Mouse (Mus musculus) cerebellum, postnatal 14 days (tissue): ENCODE data around the gene Wwox.

Source experiments
- DNase-seq, 2 experiments: peaks; one replicate each; pipeline ENCODE4 v3.0.0; 2021; ENCODE audit warnings: mixed read lengths in 2 of 2

The Wwox gene

DNA sequence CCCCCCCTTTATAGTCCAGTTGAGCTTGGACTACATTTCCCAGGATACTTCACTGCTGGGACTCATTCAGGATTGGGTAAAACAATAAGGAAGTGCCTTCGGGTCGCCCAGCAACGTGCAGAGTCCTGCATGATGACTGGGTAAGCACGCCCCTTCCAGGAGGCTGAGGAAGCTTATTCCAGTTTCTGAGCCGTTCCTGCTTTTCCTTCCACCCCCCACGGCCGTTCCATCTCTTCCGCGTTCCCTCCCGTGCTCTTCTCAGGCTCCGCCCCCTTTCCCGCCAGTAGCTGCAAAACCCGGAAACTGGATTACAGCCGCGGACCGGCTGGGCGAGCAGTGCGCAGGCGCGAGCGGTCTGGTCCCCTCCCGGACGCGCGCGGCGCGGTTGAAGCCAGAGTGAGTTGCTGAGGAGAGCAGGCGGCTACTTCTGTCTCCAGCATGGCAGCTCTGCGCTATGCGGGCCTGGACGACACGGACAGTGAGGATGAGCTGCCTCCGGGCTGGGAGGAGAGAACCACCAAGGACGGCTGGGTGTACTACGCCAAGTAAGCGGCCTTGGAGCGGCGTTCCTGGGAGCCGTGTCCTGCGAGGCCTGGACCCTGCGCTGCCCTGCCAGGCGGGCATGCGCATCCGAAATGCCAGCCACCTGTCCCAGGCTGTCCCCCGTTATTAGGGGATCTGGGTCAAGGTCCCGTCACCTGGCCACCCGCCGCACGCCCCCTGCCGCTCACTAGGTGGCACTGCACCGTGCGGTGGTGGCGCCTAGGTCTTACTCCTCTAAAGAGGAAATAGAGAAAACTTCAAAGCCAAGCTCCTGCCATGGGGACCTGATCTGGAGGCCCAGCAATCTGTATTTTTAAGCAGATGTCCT is at the start of gene Wwox:
Gene Wwox, plus strand, starts transcription at position 322 of the 871 bp plus-strand sequence.
- DNase-seq, result peak; percentile 100

GRCm38 (mm10) chr8:114390465-114391254 is 48.8 kb upstream of the Wwox start:
- DNase-seq, result no peak

DNA sequence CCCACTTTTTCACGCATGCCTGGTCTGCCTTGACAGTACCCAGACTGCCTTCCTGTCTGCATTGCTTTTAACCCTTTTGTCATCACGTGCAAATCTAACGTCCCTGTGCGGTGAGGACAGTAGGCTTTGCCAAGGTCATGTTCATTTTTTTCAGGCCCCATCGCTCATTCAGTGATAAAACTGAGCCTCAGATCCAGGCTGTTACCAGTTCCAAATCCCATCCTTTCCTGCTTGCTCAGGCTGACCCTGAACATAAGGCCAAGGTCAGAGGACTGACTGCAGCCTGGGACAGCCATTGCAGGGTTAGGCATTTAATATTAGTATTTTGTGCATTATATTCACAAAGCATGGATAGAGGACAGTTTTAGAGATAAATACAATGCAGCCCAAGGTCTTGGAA is 41.1 kb upstream of the Wwox start:
- DNase-seq, result no peak

DNA sequence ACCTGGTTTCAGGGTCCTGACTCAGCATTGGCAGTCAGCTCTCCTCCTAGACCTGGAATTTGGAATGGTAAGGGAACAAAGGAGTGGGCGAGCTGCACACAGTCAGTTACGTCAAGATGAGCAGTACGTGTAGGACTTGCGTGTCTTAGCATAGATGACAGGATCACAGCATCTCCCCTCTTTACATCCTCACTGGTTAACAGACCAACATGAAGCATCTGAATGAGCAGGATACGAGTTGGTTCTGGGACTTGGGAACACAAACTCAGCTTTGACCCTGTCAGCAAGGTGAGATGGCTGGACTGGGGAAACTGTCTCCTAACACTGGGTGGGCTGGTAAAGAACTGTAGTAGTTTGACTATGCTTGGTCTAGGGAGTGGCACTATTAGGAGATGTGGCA is 40.2 kb upstream of the Wwox start:
- DNase-seq, result no peak

DNA sequence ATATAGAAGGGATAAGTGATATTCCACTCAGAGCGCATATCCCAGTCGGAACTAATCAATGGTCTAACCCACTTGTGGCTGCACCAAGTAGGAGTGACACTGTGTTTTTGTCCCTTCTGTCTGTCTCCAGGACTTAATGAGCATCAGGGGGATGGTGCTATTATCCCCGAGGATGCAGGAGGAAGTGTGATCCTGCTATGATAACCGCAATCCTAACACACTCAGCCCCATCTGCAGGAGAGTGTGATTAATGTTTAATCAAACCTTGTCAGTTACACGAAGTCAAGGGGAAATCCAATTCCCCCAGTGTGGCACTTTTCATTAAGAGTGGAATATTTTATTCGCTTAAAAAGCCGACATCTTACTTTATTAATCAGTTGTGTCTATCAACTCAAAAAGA is 37.8 kb upstream of the Wwox start:
- no peak for DNase-seq

- DNase-seq, result no peak
These were observed 28.0 kb upstream of the Wwox start for GRCm38 (mm10) chr8:114411421-114411820.

- DNase-seq, result peak in 1 of 2 experiments; percentile 17
These were observed 21.7 kb upstream of the Wwox start, which contains the start of gene Clec3a for GRCm38 (mm10) chr8:114417786-114418185. Gene Clec3a, plus strand, starts transcription at chr8:114418086.

DNA sequence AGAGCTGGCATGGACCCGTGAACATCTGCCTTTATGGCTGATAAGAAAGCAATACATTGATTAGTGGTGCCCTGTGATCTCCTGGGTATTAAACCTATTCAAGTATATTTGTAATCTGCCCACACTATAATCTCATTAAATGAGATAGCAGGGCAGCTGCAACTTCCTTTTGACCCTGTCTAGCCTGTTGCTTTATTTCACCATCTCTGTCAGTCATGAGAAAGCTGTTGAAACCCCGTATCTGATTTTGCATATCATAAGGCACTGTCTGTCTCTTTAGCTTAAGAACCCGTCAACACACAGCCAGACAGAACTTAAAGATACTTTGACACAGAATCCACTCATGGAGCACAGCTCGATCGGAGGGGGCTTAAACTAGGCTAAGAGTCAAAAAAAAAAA is 21.0 kb upstream of the Wwox start:
- DNase-seq, result no peak

DNA sequence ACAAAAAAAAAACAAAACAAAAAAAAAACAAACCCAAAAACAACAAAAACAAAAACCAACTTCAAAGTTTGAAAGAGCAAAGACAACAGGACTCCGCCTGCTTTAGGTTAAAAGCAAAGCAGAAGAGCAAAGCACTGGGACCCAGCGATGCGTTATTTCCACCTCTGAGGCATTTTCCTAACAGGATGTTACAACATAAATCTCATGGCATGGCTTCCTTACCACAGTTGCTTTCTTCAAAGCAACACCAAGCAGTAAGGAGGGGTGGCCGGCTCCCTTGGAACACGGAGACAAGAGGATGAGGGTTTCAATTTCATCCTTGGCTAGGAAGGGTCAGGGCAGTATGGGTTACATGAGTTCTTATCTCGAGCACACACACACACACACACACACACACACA is 20.6 kb upstream of the Wwox start:
- DNase-seq, result no peak

- DNase-seq, result no peak
These were observed 17.9 kb upstream of the Wwox start for GRCm38 (mm10) chr8:114421544-114421943.

- DNase-seq, result peak; percentile 78 to 83
These were observed 1.2 kb upstream of the Wwox start for GRCm38 (mm10) chr8:114438236-114438635.

GRCm38 (mm10) chr8:114440205-114440589 is 742 bp downstream of the Wwox start:
- DNase-seq, result no peak

DNA sequence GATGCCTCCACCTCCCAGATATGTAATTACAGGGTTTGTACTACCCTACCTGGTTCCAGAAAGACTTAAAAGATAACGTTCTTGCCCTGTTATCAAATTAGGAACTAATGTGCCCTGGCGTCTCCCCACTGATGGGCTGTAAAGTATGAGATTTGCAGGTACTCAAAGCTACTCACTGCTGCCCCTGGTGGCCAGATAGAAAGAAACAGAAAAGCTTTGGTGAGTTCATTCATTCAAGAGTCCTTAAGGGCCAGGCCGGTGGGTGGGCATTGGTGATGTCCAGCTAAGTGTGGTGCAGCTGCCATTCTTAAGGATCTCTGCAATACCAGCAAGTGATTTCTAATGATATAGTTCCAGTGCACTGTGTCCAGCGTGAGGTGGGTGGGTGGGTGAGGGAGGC is 2.2 kb downstream of the Wwox start:
- peak; percentile 54 to 71 for DNase-seq

DNA sequence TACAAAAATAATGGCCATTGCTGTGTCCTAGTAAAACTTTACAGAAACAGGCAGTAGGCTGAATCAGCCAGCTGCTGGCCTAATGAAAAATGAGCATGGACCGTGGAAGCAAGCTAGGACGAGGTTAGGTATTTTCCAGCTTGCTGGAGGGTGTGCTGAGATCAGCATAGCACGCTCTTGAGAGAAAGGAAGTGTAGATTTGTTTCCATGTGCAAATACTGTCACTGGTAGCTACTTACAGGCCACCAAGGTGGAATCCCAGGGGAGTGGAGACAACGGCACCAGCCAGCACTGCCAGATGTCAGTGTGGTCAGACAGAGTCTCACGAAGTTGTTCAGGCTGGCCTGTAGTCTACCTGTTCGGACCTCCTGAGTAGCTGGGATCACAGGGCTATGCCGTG is 7.4 kb downstream of the Wwox start:
- no peak for DNase-seq

GRCm38 (mm10) chr8:114452278-114452677 is 12.8 kb downstream of the Wwox start:
- no peak for DNase-seq

GRCm38 (mm10) chr8:114452781-114453221 is 13.3 kb downstream of the Wwox start:
- DNase-seq, result peak; percentile 86 to 92

GRCm38 (mm10) chr8:114455302-114455701 is 15.8 kb downstream of the Wwox start:
- no peak for DNase-seq

- peak; percentile 30 to 46 for DNase-seq
These were observed 16.5 kb downstream of the Wwox start for GRCm38 (mm10) chr8:114455953-114456352.

DNA sequence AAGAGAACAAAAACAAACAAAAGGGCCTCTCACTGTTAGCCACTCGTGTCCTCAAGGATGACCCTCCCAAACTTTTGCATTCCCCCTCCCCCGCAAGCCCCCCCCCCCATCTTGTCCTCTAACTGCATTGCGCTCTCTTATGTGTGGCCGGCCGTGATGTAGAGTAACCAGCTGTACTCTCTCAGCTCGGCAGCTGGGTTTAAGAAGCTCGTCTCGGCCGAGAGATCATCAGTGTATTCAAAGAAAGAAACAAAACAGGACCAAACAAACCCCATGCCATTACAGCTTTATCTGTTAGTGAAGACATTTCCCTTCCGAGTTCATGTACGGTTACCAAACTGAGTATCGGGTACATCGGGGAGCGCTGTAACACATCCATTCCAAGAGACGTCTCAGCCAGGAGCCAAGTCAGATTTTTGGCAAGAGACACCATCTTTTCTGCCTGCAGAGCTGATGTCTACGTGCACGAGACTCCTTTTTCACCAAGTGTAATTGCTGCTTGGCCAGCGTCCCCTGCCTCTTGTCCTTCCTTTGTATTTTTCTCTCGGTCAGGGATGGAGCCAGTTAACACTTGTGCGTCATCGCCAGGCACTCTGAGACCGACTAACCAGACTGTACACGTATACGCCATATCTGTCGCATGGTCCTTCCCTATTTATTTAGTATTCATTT is 18.8 kb downstream of the Wwox start:
- peak in 1 of 2 experiments; percentile 29 for DNase-seq

GRCm38 (mm10) chr8:114460600-114460999 is 21.1 kb downstream of the Wwox start:
- no peak for DNase-seq

GRCm38 (mm10) chr8:114462591-114462990 is 23.1 kb downstream of the Wwox start:
- DNase-seq, result no peak

GRCm38 (mm10) chr8:114463305-114463704 is 23.9 kb downstream of the Wwox start:
- no peak for DNase-seq

DNA sequence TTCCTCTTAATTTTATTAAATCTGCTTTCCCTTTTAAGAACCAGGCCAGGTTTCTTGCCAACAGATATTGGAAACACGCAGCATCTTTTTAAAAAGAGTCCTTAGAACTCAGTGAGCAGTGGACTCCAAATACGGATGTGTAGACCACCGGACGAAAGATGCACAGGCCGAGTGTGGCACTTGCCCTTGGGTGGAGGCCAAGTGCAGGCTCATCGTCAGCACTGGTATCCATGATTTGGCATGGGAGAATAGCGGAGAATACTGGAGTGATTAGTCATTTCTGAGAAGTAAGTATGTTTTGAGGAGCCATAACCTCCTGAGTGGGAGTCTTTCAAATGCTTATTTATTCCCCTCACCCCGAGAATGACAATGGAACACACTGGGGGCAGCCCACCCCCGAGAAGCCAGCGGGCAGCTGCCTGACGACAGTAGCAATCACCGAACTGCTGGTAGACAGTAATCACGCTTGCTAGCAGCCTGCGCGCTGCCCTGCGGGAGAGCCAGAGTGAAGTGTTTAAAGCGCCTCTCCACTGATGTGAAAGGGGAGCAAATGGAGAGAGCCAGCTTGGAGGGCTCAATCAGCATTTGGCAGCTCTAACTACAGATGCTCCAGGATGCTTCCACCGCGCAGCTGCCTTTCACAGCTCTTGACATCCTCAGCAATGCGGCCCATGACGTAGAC is 29.2 kb downstream of the Wwox start:
- DNase-seq, result peak; percentile 42 to 45
